Mouse (Mus musculus) kidney, adult 10 weeks (tissue): ENCODE data around the gene Gm5622. TPM values are rescaled to one million over a fixed set of nuclear protein-coding genes. Genes with fewer than 3 reads are reported as not detected.

Experiments
- polyA plus RNA-seq: library from polyadenylated mRNA; stranded (reverse); fragments of 350-450 nt; fragmentation: Illumina TruSeq; extraction: RNeasy Lipid Tissue Mini Kit (QIAGEN cat#74804); gene quantifications from one replicate; pipeline ENCODE4 v1.2.3, GENCODE M21; 2014; ENCODE audit warnings: low read depth, low replicate concordance

The Gm5622 gene
- polyA plus RNA-seq, result not detected

DNA sequence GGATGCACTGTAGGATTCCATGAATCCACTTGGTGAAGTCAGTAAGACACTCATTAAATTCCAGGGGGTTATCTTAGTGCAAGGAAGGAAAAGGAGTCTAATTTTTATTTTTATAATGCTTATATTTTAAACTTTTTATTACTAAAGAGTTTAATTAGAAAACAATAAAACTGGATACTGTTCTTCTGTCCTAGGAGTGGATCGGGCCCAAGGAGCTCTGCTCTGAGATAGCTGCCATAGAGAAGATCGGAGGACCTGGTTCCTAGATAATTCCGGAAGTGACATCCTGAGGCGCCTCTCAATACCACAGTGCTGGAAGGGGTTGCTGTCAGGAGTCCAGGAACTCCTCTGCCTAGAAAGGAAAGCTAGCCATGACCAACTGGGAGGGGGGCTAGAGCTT lies at the start of gene Gm5622:
Gene Gm5622 (plus strand): TSS at position 301 of the 400 bp plus-strand sequence.

DNA sequence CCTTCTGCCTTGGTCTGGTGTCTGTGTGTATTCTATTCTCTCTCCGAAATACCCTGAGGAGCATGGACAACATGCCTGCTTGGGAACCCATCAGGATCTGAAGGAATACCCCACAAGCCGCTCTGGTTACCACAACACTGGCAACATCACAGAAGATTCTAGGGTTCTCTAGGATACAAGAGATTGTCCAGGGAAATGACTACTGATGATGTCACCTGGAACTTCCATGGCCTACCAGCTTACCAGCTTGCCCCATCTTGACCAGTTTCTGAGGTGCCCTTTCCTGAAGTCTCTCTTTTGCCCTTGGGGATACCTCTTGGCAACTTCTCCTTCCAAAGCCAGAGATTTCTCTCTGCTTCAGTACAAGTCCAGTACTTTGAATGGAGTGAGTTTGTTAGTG lies 21.4 kb downstream of the Gm5622 start, which contains the start of gene Gm17175:
Gene Gm17175 (minus strand): TSS at position 101 of the 400 bp plus-strand sequence.

DNA sequence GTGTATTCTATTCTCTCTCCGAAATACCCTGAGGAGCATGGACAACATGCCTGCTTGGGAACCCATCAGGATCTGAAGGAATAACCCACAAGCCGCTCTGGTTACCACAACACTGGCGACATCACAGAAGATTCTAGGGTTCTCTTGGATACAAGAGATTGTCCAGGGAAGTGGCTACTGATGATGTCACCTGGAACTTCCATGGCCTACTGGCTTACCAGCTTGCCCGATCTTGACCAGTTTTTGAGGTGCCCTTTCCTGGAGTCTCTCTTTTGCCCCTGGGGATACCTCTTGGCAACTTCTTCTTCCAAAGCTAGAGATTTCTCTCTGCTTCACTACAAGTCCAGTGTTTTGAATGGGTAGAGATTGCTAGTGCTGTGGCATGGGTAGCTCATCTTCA lies 39.4 kb downstream of the Gm5622 start, which contains the start of gene Gm17174:
Gene Gm17174 (minus strand): TSS at position 101 of the 400 bp plus-strand sequence.

DNA sequence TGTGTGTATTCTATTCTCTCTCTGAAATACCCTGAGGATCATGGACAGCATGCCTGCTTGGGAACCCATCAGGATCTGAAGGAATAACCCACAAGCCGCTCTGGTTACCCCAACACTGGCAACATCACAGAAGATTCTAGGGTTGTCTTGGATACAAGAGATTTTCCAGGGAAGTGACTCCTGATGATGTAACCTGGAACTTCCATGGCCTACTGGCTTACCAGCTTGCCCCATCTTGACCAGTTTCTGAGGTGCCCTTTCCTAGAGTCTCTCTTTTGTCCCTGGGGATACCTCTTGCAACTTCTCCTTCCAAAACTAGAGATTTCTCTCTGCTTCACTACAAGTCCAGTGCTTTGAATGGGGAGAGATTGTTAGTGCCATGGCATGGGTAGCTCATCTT lies 58.6 kb downstream of the Gm5622 start, which contains the start of gene Gm17078:
Gene Gm17078 (minus strand): TSS at position 101 of the 400 bp plus-strand sequence.

DNA sequence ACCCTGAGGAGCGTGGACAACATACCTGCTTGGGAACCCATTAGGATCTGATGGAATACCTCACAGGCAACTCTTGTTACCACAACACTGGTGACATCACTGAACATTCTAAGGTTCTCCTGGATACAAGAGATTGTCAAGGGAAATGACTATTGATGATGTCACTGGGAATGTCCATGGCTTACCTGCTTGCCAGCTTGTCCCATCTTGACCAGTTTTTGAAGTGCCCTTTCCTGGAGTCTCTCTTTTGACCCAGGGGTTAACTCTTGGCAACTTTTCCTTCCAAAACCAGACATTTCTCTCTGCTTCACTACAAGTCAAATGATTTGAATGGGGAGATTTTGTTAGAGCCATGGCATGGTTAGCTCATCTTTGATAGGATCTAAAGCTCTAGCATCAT lies 83.0 kb downstream of the Gm5622 start, which contains the start of gene Gm4181:
Gene Gm4181 (minus strand): TSS at position 101 of the 400 bp plus-strand sequence.

DNA sequence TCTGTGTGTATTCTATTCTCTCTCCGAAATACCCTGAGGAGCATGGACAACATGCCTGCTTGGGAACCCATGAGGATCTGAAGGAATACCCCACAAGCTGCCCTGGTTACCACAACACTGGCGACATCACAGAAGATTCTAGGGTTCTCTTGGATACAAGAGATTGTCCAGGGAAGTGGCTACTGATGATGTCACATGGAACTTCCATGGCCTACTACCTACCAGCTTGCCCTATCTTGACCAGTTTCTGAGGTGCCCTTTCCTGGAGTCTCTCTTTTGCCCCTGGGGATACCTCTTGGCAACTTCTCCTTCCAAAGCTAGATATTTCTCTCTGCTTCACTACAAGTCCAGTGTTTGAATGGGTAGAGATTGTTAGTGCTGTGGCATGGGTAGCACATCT lies 142.8 kb downstream of the Gm5622 start, which contains the start of gene Gm17079:
Gene Gm17079 (minus strand): TSS at position 101 of the 400 bp plus-strand sequence.

Other genes starting within 250 kb of the Gm5622 start
- gene Gm7247, start 191.0 kb upstream of the Gm5622 start, polyA plus RNA-seq, result not detected
- not detected for gene Vmn2r88, start 142.0 kb upstream of the Gm5622 start, polyA plus RNA-seq
- gene Vmn2r89, start 100.9 kb upstream of the Gm5622 start, polyA plus RNA-seq, result not detected
- gene Gm17175, start 21.3 kb downstream of the Gm5622 start, polyA plus RNA-seq, result not detected
- not detected for gene Gm17174, start 39.3 kb downstream of the Gm5622 start, polyA plus RNA-seq
- gene Gm17078, start 58.5 kb downstream of the Gm5622 start, polyA plus RNA-seq, result not detected
- gene Gm4181, start 82.9 kb downstream of the Gm5622 start, polyA plus RNA-seq, result not detected
- not detected for gene Gm17079, start 142.7 kb downstream of the Gm5622 start, polyA plus RNA-seq
- gene Gm5800, start 164.4 kb downstream of the Gm5622 start, polyA plus RNA-seq, result not detected
- not detected for gene Ang4, start 220.8 kb downstream of the Gm5622 start, polyA plus RNA-seq
- not detected for gene AY358078, start 247.3 kb downstream of the Gm5622 start, polyA plus RNA-seq